Mouse (Mus musculus): ENCODE data around the gene Nek3.

DNA sequence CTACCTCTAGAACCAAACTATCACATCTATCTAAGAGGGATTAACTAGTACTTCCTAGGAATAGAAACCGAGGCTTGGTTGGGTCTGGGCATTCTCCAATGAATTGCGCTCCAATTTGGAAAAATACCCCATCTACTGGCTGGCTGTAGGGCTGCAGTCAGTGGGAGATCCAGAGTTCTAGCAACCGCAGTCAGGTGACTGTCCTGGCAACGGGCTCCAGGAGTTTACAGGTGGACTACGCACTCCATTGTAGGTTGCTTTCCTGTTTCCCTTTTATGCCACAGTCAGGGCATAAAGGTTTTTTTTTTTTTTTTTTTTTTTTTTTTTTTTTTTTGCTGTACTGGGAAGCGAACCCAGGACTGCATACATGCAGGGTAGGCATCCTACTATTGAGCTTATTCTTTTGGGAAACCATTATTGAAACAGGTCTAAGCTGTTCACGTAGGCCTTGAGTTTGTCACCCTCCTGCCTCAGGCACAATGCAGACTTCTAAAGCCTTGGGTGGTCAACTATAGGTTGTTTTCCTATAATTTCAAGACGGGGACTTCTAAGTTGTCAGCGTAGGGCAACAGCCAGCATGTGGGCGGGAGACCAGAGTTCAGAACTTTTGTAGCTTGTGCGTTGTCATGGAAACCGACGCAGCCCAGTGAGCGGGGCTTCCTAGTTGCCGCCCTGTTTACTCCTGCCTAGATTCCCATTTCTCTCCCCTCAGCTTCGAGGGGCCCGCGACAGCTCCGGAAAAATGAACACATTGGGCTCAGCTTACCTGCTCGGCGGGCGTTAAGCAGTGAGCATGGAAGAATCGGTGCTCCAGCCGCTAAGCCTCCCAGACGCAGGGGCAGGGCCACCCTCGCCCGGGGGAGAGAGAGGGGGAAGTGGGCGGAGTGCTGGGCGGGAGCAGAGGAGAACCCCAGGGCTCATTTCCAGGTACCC is 41.7 kb downstream of the Nek3 start, which contains the start of gene Nek5:
- peak; percentile 13; the same call in 1 of the 2 replicates for TF ChIP-seq CTCF (IDR thresholded peaks at IDR 0.05; ENCODE audit: low read depth, low read length)
- no peak for TF ChIP-seq GATA1 (IDR thresholded peaks at IDR 0.05; ENCODE audit: borderline replicate concordance, low read length)
